Mouse (Mus musculus) gastrocnemius, adult 8-10 months (tissue): ENCODE measurements around the gene Rassf7. TPM values are rescaled to one million over a fixed set of nuclear protein-coding genes. Genes with fewer than 3 reads are reported as not detected.

Source experiments
- DNase-seq, 2 experiments: peaks; one replicate each; pipeline ENCODE4 v3.0.0; 2022; ENCODE audit warnings: low spot score in 2 of 2
- total RNA-seq, 4 experiments: library from RNA; stranded (reverse); gene quantifications; 2 replicates each; pipeline ENCODE4 v1.2.4; 2022

Gene Rassf7
- total RNA-seq: under 1 TPM in 2 of 4 experiments, not detected in 2; 0.38 to 0.56 TPM

DNA sequence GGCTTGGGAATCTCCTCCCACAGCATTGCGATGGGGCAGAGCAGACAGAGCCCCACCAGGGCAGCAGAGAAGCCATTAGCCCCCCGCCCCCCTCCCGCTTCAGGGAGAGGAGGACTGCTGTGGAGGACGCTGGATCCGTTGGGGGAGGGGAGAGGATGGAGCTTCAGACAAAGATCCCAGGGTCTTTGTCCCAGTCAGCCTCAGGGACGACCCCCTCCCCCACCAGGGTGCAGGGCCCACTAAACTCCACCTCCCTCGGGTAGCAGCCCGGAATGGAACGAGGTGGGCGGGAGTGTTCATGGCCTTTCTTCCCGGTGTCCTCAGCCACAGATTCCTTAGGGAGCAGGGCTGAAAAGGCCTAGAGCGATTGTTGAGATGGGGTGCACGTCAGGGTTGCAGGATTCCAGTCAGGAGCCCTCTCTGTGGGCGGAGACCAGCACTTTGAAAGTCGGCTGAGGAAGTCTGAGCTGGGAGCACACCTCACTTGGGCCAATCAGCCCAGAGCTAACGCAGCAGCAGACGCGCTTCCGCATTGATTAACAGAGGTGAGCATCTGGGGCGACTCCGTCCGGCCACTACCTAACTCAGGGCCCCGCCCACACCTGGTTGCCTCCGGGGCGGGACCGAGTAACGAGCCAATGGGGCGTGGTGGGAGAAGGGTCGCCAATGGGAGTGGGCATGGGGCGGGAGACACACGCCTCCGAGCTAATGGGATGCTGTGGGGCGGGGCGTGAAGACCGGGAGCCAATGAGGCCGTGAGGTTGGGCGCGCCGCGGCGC is at the start of gene Rassf7:
Rassf7 (plus strand) TSS at position 760 of the 779 bp plus-strand sequence.
- DNase-seq: peak; percentile 69 to 75

DNA sequence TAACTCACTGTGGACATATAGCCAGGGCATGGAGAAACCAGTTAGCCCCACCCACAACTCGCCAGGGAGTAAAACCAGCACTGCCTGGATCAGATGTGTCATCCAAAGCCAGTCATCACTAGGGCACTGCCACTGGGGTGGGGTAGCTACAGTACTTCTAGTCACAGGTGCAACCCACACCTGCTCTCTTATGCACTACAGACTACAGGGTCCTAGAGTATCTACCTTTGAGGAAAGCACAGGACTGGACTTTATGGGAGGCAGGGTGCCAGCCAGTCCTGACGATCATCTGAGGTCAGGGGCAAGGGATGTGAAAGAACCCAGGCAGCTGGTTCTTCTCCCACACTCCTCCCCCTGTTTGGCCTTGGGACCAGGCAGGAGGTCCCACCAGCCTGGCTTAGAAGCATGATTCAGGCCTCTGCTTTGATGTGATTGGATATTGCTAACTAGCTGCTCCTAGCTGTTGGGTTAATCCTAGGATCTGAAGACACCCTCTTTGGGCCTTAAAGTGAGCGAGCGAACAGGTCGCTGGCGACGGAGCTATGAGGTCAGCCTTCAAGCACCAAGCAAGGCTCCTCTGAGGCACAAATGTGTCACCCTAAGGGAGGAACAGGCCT is 47.7 kb upstream of the Rassf7 start:
- peak in 1 of 2 experiments; percentile 31 for DNase-seq

DNA sequence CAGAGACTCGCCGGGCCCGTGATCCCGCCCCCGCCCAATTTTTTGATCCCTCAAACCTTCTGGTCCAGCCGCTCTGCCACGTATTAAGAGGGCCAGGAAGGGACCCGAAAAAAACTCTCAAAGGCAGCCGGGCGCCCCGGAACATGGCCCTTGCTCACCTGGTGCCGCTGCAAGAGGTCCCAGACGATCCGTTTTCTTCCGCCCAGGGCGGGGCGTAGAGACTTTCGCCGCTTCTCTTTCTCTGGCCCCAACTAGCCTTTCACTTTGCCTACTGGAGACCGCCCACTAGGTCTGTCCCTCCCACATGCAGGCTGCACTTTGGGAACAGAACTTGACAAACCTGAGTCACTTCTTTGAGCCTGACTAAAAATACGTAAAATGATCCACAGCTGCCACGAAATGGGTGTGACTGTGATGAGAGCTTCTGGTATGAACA is 47.1 kb upstream of the Rassf7 start:
- DNase-seq: peak; percentile 49

DNA sequence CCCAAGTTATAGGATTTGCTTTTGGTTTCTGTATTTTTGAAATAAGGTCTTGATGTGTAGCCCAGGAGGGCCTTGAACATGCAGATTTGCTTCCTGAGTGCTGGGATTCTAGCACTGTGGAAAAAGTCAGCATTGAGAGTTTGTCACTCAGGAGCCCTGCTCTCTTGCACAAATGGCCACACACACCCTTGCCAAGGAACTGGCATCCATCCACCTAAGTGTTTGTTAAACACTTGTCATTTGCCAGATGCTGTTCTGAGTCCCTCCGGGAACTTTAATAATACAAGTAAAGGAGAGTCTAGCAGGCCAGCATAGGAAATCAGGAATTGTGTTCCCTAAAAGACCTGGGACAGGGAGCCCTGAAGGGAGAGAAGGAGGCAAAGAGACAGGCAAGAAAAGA is 46.4 kb upstream of the Rassf7 start:
- no peak for DNase-seq

DNA sequence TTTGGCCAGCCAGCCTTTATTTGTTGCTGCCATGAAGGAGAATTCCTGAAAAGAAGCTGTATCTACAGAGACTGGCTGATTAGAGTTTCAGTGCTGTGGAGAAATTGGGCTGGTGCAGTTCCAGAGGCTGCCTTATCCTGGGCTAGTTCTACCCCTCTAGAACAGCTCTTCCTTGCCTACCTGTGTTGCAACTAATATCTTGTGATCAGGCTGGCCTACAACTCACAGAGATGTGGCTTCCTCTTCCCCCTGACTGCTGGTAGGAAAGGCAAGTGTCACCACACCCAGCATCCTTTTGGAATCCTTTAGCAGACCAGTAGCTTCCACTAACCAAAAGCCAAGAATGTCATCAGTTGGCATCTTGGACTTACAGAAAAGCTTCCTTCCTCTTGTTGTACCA is 45.8 kb upstream of the Rassf7 start:
- no peak for DNase-seq

DNA sequence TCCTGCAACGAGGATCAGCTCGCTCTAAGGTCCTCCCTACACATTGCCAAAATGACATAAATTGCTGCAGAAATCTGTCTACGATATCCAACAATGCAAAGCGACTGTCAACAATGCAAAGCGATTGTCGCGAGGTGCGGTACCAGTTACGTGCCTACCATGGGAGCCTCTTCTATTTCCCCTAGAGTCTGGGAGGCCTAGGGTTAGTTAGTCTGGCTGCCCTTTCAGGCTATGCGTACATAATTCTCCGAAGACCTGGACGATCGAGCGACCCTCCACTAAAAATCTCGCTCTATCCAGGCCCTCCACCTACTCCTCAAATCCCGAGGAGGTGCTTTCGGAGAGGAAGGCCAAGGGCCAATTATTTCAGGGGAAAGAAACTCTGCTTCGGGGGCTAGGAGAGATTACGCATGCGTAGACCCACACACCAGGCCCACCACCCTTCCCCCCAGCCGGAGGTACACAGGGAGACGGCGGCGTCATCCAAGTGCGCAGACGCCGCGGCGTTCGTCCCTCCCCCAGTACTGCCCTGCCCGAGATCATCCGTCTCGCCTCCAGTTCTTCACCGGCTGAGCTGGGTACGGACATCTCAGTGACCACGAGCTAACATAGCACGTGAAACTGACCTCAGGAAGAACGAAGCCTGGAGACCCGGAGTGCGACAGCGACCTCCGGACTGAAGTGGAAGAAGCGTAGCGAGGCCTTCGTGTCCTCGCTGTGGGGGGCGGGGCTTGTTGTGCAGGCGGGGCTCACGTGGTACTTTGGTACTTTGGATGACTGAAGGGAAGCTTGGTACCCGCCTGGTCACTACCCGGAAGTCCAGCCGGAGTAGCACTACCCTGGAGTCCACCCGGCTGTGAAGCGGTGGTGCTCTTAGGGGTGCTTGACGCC is 43.3 kb upstream of the Rassf7 start, which contains the start of gene Rnh1:
Rnh1 (minus strand) TSS at position 742 of the 891 bp plus-strand sequence.
- peak; percentile 84 to 87 for DNase-seq

DNA sequence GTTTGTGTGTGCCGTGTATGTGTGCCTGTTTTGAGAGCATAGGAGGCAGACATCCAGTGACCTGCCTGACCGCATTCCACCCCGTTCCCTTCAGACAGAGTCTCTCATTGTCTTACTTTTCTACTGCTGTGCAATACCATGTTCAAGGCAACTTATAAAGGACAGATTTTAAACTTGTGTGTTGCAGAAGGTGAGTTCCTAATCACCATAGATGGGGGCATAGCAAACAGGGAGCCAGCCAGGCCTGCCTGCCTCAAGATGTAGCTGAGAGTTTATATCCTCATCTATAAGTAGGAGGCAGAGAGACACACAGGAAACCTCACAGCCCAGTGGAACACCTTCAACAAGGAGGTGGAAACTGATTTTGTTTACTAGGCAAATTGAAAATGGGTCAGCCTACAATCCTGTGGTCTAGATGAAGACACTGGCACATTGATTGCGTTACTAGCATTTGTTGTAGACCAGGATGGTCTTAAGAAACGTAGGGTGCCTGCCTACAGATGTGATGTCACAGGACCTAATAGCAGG is 42.3 kb upstream of the Rassf7 start:
- no peak for DNase-seq

DNA sequence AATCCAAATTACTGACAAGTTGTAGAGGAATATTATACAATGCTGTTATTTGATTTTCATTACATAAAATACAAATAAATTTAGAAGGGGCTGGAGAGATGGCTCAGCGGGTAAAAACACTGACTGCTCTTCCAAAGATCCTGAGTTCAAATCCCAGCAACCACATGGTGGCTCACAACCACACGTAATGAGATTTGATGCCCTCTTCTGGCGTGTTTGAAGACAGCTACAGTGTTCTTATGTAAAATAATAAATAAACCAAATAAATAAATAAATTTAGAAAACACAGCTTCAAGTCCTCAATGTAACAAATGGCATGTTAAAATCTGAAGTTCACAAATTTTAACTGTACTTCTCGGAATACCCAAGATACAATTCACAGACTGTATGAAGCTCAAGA is 40.6 kb upstream of the Rassf7 start:
- no peak for DNase-seq

DNA sequence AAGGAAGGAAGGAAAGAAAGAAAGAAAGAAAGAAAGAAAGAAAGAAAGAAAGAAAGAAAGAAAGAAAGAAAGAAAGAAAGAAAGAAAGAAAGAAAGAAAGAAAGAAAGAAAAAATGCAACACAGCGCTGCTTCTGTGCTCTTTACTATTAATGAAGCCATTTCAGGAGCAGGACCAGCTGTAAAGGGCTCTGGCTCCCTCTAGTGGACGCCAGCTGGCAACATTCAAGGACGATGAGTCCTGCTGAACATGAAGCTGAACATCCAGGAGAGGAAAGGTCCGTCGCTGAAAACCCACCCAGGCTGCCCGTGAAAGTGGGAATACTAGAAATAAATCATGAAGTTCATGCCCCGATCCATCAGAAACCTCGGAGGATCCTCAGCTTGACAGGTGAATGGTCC is 39.5 kb upstream of the Rassf7 start:
- peak; percentile 77 for DNase-seq

DNA sequence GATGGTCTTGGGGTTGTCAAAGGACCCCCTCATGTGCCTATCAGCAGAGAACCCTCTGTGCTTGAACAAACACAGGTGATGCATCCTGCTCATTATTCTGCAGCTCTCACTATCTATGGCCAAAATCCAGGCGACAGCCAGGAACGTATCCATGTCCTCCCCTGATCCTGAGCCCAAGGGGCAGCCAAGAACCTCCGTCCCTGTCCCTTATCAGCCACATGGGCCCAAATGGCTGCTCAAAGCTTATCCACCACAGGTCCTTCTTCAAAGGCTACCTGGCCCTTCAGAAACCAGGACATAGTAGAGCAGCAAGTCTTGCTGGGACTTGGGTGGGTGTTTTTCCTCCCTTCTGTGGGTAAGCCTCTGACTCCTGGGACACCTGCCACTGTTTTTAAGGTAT is 27.5 kb upstream of the Rassf7 start:
- no peak for DNase-seq

DNA sequence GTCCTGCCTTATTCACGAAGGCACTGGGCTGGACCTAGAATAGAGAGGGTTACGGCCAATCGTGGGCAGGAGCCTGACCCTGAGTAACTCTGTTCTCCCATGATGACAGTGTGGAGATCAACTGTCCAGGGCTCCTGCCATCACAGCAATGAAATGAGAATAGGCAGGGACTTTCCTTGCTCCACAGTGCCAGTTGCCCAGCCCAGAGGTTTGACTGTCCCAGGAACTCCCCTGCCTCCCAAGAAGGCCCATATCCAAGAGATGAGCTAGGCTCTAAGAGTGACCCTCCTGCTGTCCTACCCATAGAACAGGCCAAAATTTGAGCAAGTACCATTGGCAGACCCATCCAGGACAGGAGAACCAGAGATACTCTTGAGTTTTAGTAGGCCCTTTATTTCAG is 26.9 kb upstream of the Rassf7 start:
- no peak for DNase-seq

DNA sequence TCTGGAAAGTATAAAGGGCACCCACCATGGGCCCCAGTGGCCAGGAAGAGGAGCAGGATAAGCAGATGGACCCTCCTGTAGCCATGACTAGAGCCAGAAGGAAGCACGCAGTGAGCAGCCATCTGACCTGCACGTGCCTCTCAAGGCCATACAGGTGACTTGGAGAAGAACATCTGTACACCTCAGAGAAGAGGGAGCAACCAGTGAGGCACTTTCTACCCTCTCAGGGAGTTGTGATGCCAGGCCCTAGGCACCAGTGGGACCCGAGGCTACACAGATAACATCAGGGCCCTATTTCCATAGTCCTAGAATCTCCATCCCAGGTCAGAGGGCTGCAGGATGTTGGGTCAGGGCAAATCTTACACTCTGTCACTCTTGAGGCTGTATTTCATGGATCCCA is 25.4 kb upstream of the Rassf7 start:
- no peak for DNase-seq

DNA sequence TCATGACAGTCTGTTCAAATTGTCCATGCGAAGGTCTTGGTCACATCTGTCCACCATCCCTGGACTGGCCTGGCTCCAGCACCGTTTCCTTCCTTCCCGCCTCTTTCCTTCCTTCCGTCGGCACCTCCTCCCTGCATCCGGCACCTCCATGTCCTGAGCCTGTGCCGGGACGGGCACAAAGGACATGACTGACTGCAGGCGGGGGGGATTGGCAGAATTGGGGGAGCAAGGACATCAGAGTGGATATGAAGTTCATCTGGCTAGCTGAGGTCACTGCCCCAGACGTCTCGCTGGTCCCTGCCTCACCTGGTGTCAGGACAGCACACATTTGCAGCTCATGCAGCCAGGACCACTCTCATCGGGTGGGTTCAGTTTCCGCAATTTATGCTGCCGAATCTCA is 24.6 kb upstream of the Rassf7 start:
- DNase-seq: no peak

DNA sequence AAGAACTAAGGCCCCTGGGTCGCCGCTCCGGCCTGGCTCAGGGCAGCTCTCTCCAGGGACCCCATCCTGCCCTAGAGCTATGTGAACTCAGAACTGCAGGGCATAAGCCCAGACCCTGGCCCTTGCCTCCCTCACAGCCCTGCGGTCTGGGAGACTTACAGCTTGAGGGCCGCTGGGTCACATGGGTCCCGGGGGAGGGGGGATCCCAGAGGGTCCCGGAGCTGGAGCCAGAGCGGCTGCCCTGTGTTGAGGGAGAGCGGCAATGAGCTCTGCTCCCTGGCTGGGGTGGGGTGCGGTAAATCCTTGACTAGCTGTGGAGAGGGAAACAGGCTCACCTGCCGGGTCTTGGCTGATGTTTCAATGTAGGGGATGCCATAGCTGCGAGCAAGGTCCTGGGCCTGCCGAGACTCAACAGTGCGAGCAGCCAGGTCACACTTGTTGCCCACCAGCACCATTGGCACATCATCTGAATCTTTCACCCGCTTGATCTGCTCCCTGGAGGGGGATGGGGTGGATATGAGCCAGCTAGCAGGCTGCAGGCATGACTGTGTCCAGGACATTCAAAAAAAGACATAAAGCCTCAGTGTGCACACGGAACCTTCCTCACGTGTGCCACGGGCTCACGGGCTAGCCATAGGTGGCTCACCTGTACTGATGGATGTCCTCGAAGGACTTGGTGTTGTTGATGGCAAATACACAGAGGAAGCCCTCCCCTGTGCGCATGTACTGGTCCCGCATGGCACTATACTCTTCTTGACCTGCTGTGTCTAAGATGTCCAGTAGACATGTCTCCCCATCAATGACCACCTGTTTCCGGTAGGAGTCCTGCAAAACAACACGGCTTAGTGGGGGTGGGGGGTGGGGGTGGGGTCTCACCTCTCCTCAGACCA is 23.6 kb upstream of the Rassf7 start:
- DNase-seq: no peak

DNA sequence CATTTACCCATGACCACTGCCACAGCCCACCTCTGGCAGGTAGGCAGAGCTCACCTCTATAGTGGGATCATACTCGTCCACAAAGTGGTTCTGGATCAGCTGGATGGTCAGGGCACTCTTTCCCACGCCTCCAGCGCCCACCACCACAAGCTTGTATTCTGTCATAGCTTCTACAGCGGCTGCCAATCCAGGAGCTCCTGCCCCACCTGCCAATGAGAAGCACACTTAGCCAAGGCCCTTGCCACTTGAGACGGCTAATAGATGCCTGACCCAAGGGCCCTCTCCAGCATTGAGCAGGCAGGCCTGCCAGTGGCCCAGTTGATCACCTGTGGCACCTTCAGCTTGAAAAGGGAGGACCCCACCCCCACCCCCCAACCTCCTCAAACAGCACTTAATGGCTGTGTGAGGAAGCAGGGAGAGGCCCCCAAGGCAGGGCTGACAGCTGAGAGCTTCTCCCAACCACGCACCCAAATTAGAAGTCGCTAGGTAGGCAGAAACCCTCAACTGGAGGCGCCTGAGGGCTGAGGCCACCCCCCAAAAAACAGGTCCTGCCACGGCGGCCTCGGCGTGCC is 22.8 kb upstream of the Rassf7 start:
- DNase-seq: peak in 1 of 2 experiments; percentile 42

DNA sequence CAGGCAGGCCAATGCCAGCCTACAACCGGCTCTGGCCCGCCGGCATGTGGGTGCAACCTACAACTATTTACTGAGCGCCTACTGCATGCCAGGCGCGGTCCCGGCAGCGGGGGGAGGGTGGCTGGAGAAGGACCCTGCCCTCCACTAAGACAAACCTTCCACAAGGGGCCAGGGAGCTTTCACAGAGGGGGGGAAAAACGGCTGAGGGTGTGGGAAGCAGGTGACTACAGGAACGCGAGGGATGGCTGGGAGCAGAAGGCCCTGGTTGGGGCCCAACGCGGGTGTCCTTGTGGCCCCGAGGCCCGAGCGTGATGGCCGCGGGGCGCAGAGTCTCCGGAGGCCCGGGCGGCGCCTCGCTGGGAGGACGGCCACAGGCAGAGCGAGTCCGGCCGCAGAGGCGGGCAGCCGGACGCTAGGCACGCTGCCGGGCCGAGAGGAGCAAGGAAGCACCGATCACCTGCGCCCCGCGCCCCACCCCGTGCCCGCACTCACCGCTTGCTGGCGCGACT is 22.3 kb upstream of the Rassf7 start:
- DNase-seq: peak; percentile 10 to 30

DNA sequence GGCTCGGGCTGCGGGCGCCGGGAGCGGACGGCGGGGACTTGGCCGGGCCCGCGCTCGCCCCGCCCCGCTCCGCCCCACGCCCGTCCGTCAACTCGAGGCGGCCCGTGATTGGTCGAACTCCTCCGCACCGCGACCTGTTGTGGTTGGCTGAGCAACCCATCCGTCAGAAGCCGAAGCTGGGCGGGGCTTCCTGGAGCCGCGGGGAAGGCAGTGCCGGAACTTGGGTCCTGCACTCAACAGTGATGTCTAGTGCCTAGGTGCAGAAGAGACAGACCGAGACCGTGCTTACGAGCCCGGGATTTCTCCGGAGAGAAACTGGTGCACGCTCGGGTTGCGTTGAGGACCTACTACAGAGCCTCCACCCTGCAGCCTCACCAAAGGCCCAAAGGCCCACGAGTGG is 21.7 kb upstream of the Rassf7 start, which contains the start of the genes Hras and Lrrc56:
Hras (minus strand) TSS at position 58 of the 400 bp plus-strand sequence.
Lrrc56 (plus strand) TSS at position 210 of the 400 bp plus-strand sequence.
- peak; percentile 90 to 95 for DNase-seq

DNA sequence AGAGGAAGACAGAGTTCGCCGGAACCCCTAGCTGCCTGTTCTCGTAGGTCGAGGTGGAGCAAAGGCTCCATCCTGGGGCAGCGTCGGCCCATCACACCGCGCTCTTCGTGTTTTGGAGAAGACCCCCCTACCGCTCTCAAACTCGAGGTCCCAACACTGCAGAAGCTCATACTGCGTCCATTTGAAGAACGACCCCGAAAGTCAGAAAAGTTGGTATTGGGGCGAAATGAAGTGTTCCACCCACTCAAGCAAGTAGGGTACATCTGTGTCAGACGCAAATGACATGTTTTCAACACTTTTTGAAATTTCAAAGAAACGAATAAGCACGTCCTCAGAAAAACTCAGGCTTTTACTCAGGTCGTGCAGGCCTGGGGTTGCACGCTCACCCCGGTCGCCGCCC is 21.3 kb upstream of the Rassf7 start:
- no peak for DNase-seq

DNA sequence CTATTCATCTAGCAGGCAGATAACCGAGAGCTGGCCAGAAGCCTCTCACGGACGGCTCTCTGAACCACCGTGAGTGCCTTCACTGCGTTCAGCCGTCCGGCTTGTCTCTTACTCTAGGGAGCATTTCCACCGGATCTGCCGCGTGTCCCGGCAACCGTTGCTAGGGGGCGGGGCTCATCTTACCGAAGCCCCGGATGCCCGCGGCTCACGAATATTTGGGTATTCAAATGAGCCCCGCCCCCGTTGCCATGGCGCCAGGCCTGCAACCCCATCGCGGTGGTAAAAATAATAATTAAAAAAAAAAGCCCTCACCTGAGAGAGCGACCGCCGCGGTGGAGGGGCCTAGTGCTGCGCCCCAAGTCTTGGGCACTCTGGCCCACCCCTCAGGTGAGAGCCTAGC is 20.8 kb upstream of the Rassf7 start:
- peak; percentile 65 to 72 for DNase-seq

DNA sequence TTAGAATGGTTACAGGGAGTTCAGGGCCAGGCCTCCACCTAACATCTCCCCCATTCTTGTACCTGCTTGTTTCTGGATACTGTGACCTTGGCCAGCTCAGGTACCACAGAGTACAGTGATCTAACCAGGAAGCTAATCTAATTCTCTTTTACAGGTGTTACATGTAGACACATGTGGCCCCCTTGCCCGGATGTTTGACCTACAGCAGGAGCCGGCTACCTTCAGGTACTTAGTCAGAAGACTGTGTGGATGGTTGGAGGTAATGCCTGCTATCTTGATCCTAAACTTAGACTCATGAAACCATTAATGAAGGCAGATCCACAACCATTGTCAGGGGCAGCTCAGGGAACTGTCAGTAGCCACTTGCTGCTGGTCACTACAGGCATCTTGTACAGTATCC is 19.9 kb upstream of the Rassf7 start:
- DNase-seq: no peak
